Mouse (Mus musculus) lung, postnatal 4 days (tissue): ENCODE data around the gene Unc5a.

Experiments used
- DNase-seq, 2 experiments: peaks; one replicate each; pipeline ENCODE4 v3.0.0; 2021

The Unc5a gene

GRCm38 (mm10) chr13:54955695-54956471 lies 6.7 kb downstream of the Unc5a start:
- DNase-seq = peak; percentile 13 to 66

GRCm38 (mm10) chr13:54957281-54957680 lies 8.1 kb downstream of the Unc5a start:
- no peak for DNase-seq

- DNase-seq = no peak
Observed at GRCm38 (mm10) chr13:54959059-54959701, 10.0 kb downstream of the Unc5a start.

- DNase-seq = no peak
Observed at GRCm38 (mm10) chr13:54959842-54960241, 10.6 kb downstream of the Unc5a start.

GRCm38 (mm10) chr13:54960491-54960890 lies 11.3 kb downstream of the Unc5a start:
- no peak for DNase-seq

GRCm38 (mm10) chr13:54965256-54965655 lies 16.0 kb downstream of the Unc5a start:
- no peak for DNase-seq

GRCm38 (mm10) chr13:54967501-54967900 lies 18.3 kb downstream of the Unc5a start:
- no peak for DNase-seq

GRCm38 (mm10) chr13:54968636-54969035 lies 19.4 kb downstream of the Unc5a start:
- no peak for DNase-seq

- DNase-seq = no peak
Observed at GRCm38 (mm10) chr13:54969513-54969912, 20.3 kb downstream of the Unc5a start.

- peak; percentile 52 to 63 for DNase-seq
Observed at GRCm38 (mm10) chr13:54970521-54971247, 21.5 kb downstream of the Unc5a start.

GRCm38 (mm10) chr13:54975546-54975945 lies 26.3 kb downstream of the Unc5a start:
- DNase-seq = no peak

GRCm38 (mm10) chr13:54978804-54979203 lies 29.6 kb downstream of the Unc5a start:
- peak in 1 of 2 experiments; percentile 37 for DNase-seq

- no peak for DNase-seq
Observed at GRCm38 (mm10) chr13:54980957-54981356, 31.7 kb downstream of the Unc5a start.

- DNase-seq = no peak
Observed at GRCm38 (mm10) chr13:54983001-54983400, 33.8 kb downstream of the Unc5a start.

- DNase-seq = no peak
Observed at GRCm38 (mm10) chr13:54983614-54984013, 34.4 kb downstream of the Unc5a start.

GRCm38 (mm10) chr13:54987405-54987804 lies 38.2 kb downstream of the Unc5a start:
- DNase-seq = no peak

- no peak for DNase-seq
Observed at GRCm38 (mm10) chr13:54988181-54988760, 39.1 kb downstream of the Unc5a start.

- DNase-seq = no peak
Observed at GRCm38 (mm10) chr13:54992215-54992614, 43.0 kb downstream of the Unc5a start.

- no peak for DNase-seq
Observed at GRCm38 (mm10) chr13:54994576-54994975, 45.4 kb downstream of the Unc5a start.

- no peak for DNase-seq
Observed at GRCm38 (mm10) chr13:54995161-54995560, 46.0 kb downstream of the Unc5a start.

- DNase-seq = no peak
Observed at GRCm38 (mm10) chr13:54997568-54997967, 48.4 kb downstream of the Unc5a start.

- no peak for DNase-seq
Observed at GRCm38 (mm10) chr13:55000433-55000832, 51.2 kb downstream of the Unc5a start.

- no peak for DNase-seq
Observed at GRCm38 (mm10) chr13:55002090-55002489, 52.9 kb downstream of the Unc5a start.
